Mouse (Mus musculus) left cerebral cortex, postnatal 14 days (tissue): ENCODE measurements around the gene Ccdc180. TPM values are rescaled to one million over a fixed set of nuclear protein-coding genes. Genes with fewer than 3 reads are reported as not detected.
A peak's percentile ranks its signal among the peaks of the same experiment; 100 is the strongest.

Source experiments
- DNase-seq, 2 experiments: peaks; one replicate each; pipeline ENCODE4 v3.0.0; 2021 to 2022; ENCODE audit warnings: low spot score in 2 of 2, mixed read lengths in 1 of 2
- intact Hi-C: fragments of 180-260 bp; cut with DNase I; formaldehyde crosslinking; loops from one replicate; pipeline ENCODE4 v1.15.1; 2025
- total RNA-seq, 2 experiments: library from RNA; stranded (reverse); gene quantifications; 2 replicates each; pipeline ENCODE4 v1.2.3; 2021

Ccdc180 gene
- total RNA-seq, 2 experiments from 2014 or later: 0.13 TPM; not detected in 1

DNA sequence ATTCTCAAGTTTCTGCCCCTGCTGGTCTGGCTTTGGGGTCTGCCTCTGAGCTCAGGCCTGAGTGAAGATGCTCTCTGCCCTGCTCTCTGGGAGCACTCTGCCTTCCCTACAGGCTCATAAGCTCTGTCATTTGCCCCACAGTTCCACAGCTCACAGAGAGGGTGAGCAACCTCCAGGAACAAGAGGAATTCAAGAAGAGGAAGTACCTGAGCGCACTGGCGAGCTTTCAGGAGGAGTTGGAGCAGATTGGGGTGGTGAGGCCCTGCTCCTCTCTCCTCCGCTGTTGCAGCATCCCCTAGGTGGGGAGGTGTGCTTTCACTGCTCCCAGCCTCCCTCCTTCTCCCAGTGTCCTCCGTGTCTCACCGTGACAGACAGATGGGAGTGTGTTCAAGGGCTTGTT, 8.3 kb downstream of the Ccdc180 start:
- no peak for DNase-seq
- intact Hi-C loops: no loop called here

DNA sequence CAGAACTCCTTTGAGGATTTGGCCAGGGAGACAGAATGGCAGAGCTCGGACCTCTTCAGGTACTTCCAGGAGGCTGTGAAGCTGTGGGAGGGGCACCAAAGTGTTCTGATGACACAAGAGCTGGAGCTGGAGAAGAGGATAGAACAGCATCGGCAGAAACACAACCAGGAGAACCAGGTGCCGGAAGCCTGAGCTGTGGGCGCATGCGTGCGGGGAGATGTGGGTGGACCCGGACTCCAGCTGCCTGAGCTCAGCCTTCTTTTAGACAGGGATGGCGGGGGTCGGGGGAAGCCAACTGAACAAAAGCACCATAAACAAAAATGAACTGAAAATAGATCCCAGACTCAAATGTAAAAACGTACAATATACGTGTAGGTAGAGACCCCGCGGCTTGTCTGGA, 19.2 kb downstream of the Ccdc180 start:
- intact Hi-C loops: no loop called here
- peak in 1 of 2 experiments; percentile 35 for DNase-seq

DNA sequence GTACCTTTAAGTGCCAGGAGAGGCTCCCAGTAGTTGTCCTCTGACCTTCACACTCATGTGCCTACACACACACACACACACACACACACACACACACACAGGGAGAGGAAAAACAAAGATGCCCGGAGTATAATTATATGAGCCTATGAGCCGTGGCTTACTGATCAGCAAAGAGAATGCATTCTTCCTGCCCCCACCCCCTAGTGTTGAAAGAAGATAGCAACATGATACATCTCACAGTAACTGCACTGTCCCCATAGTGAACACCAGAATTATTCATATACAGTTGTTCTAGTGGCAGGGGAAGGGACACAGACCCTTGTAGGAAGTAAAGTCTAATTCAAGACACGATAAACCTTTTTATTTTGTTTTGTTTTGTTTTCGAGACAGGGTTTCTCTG, 19.8 kb downstream of the Ccdc180 start:
- intact Hi-C loops: no loop called here
- DNase-seq: no peak

DNA sequence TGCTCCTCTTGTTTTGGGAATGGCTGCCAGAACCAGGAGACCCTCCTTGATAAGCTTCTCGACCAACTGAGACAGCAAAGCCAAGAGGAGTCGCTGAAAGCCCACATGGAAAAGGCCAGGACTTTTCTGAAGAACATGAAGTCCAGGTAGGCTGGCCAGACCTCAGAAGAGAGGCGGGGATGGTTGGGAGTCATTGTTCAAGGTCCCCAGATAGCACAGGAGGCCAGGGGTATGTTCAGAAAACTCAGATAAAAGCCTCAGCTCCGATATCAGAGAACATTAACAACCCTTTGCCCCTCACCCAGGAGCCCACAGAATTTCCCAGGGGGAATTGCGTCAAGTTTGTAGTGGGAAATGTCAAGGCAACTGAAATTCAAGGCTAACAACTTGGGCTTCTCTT, 21.2 kb downstream of the Ccdc180 start:
- DNase-seq: no peak
- intact Hi-C loops: no loop called here

DNA sequence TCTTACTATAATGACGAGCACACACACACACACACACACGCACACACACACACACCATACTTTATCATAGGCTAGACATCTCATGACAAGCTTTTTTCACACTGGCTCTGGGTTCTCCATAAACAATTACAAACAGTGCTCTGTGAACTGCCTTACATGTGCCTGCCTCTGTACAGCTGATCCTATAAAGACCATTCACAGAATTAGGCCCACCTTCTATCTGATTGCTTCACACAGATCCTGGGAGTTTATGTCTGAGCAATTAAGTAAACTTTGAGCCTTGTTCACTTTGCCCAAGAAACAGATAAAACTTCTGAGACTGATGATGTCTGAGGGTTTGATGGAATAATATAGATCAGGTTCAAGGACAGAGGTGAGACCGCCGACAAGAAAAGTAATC, 21.8 kb downstream of the Ccdc180 start:
- intact Hi-C loops: no loop called here
- DNase-seq: no peak

DNA sequence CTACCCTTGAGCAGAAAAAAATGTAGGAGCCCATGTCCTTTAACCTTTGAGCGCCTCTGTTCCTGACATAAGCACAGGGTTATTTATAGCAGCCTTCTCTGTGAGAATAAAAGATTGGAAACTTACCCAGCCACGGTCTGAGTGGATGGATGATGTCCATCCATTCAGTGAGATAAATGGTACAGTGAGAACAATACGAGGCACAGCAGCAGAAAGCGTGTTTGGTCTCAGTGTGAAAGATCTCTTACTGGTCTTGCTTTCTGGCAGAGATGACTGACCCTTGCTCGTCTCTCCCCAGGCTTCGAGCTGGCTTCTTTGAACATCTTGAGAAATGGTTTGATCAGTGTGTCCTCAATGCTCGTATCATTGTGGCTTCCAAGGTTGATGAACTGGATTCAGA, 27.0 kb downstream of the Ccdc180 start:
- DNase-seq: no peak
- intact Hi-C loops: no loop called here

DNA sequence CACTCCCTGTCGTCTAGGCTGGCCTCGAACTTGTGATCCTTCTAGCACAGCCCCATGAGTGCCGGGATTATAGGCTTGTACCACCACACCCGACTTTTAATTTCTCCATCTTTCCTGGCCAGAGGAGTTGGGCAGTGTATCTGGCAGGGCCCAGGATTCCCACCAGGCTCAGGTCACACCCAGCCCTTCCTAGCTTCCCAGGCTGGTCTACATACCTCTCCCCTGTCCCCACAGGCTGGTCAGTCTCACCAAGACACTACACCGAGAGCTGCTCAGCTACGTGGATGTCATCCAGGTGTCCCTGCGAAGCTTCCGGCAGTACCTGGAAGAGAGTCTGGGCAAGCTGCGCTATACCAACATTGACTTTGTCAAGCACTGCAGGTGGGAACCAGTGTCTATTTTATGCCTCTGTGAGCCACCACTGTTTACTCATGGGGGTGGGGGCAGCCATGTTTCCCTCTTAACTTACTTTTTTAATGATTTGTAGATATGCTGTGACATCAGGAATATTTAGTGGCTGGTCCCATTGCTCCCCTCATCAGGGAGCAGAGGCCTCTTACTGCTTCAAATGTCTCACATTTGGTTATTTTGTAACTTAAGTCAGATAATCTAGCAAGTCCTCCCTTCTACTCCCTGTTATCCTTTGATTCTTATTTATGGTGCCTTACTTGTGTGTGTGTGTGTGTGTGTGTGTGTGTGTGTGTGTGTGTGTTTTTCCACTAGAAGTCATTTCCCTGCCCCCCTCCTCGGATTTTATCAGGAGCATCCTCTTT, 31.7 kb downstream of the Ccdc180 start:
- intact Hi-C loops: no loop called here
- no peak for DNase-seq

DNA sequence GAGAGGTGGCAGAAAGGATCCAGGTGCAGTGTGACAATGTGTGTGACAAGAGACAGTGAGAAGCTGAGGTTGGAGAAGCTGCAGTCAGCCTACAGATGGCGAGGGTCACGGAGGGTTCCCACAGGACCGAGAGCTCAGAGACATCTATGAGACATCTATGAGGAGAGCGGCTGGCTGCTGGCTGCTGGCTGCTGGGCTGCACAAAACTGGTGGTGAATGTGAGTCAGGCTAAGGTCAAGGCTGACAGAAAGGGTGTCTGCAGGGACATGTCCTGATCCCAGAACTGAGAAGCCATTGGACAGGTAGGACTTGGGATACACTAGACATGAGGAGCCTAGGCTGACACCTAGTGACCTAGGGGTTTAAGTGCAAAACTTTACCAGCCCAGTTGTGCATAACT, 33.9 kb downstream of the Ccdc180 start:
- intact Hi-C loops: no loop called here
- DNase-seq: no peak

DNA sequence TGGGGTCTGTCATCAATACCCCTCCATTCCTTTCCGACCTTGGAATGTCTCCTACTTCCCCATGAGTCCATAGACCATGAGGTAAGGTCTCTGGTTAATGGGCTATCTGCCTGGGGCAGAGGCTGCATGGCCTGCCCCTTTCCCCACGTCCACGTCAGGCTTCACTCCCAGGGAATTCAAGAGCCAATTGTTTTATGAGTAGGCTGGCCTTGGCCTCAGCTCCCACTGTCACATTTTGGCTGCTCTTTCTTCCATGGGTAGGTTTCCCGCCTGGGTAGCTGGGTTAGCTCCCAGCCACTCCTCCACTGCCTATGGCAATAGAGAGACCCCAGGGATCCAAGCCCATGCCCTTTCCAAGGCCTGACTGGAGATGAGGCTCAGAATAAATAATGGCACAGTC, 38.5 kb downstream of the Ccdc180 start:
- DNase-seq: no peak
- intact Hi-C loops: no loop called here

DNA sequence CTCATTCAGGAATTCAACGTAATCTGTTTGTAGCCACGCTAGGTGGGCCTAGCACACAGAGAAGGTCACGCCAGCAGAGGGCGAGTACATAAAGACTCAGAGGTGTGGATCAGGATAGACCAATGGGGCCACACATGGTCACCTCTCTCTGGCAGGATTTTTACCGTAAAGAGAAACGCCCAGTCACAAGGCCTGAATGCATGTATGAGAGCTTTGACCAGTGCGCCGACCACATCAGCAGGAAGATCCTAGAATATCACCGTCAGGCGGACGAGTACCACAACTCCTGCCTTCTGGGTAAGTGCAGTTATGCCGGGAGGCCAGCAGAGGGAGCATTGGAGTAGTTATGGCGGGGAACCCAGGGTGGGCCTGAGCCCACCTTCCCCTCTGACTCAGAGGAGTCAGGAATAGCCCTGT, 51.5 kb downstream of the Ccdc180 start:
- DNase-seq: peak in 1 of 2 experiments; percentile 41
- intact Hi-C loops: loop anchor here (5.0 kb wide), 1 partner anchor 186 kb away; no protein-coding TSS in a partner anchor

DNA sequence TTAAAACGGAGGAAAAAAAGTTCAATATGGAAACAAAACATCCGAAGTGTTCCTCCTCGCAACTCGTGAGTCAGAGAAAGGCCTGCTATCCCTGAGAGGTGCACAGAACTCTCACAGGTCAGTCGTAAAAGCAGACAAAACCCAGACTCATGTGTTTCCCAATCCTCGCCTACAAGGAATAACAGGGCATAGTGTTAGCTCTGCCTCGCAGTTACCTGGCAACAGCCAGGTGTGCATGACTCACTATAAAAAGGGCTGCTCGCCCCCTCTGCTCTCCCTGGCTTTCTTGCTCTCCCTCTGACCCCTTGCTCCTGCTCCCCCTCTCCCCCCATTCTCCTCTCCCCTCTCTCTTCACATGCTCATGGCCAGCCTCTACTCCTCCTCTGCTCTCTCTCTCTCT, 57.6 kb downstream of the Ccdc180 start:
- intact Hi-C loops: no loop called here
- DNase-seq: no peak

DNA sequence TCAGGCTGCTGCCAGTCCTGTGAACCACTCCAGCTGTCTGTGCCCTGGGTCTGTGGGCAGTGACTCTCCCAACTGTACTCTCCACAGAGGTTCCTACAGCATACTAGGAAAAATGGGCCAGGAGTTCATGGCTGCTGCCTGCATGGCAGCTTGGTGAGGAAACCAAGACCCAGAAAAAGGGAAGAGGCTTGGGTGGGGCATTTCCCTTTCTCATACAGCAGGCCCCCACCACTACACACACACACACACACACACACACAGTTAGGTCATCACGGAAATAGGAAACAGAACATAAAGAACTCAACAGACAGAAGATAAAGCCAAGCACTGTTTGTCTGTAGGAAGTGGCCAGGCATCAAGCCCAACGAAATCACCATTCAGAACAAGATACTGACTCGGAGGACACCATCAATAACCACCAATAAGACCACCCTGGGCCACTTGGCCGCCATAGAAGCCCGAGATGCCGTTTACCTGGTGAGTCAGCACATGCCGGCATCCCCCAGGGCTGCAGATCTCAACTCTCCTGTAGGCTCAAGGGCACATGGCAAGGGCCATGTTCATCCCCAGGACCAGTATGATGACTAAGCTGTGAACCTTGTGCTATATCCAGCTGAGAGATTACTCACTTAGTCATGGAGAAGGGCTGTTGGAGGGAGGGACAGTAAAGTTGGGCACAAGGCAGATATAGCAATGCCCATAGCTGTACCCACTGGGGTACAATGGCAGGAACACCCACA, 59.2 kb downstream of the Ccdc180 start:
- DNase-seq: no peak
- intact Hi-C loops: no loop called here

DNA sequence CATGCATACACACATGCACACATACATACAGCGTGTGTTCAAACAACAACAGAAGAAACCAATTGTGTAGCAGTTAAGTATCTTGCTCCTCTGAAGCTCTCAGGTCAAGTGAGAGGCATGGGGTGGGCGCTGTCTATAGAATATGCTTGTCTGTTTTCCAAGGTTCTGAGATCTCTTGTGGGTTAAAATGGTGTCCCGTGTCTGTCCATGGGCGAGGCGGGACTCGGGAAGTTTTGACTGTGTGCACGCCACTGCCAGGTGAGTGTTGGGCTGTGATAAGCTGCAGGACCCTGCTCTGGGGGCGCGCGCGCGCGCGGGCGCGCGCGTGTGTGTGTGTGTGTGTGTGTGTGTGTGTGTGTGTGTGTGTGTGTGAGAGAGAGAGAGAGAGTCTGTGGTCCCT, 61.7 kb downstream of the Ccdc180 start:
- DNase-seq: no peak

DNA sequence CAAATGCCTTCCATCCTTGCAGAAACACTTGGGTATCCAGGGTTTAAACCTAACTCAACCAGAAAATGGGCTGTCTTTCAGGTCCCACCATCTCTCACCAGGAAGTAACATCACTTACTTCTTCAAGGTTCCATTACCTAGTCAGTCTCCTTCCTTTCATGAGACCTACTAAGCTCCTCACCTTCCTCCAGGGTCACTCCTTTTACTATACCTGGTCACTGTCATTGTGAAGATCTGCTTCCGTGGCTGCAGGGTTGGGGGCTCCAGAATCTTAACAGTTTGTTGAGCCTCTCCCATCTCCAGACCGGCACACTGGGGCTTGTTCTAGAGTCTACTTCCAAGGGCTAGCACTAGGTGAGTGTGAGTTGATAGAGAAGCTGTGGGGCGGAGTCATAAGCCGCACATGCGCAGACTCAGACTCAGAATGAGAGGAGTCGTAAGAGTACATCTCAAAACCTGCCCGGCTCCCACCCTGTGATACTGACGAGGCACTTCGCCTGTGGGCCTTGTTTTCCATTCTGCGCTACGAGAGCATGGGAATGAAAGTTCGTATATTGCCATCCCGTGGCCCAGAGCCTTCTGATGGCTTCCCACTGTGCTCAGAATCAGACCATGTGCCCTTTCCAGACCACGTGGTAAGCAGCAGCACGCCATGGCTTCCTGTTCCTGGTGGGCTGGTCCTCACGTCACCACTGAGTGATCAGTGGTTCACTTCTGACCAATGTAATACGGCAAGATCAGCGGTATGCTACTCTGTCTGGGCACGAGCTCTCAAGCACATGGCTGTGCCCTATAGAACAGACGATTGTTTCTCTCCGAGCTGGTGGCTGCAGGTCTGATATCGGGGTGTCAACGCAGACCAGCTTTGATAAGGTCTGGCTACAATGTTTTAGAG, 63.2 kb downstream of the Ccdc180 start:
- DNase-seq: no peak
- intact Hi-C loops: no loop called here

More for the DNA sequence above, 61.7 kb downstream of the Ccdc180 start:
- intact Hi-C loops: no loop called here

DNA sequence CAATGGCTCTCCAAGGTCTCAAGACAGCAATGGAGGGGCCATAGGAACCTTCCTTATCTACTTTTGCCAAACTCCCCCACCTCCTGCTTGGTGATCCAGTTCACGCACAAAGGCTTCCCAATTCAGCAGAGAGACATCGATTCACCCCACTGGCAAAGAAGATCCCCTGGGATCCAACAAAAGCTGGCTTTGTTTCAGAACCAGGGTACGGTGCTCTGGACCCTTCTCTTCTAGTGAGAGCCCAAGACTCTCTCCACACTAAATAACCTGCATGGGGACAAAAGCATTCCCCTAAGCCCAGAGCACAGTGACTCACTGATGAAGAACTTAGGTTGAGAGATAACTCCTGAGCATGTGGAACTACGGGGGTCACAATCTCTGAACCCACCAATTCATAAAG, 65.1 kb downstream of the Ccdc180 start:
- intact Hi-C loops: no loop called here

DNA sequence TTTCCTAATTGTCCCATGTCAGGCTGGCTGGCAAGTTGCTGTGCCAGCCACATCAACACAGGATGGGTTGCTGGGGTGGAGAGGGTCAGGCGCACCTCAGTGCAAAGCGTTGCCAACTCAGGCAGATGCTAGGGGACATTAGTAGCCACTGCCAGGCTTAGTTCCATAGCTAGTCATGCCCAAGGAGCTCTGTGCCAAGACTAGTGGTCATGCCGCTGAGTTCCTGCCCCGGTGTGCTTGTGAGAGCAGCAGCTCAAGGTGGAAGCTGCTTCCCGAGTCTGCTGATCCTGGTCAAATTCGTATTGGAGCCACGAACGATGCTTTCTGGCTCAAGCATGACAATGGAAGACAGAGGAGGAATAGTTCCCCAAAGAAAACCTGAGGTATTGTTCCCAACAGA, 66.0 kb downstream of the Ccdc180 start:
- DNase-seq: no peak

More for the DNA sequence above, 65.1 kb downstream of the Ccdc180 start:
- no peak for DNase-seq

DNA sequence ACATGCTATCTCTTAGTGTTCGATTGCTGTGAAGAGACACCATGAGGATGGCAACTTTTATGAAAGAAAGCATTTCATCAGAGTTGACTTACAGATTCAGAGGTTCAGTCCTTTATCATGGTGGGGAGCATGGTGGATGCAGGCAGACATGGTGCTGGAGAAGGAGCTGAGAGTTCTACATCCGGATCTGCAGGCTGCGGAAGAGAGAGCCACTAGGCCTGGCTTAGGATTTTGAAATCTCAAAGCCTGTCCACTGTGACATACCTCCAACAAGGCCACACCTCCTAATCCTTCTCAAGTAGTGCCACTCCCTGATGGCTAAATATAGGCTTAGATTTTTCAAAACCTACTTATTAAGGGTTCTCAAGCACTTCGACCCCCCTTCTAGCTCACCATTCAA, 66.6 kb downstream of the Ccdc180 start:
- intact Hi-C loops: no loop called here
- no peak for DNase-seq

More for the DNA sequence above, 66.0 kb downstream of the Ccdc180 start:
- intact Hi-C loops: no loop called here

DNA sequence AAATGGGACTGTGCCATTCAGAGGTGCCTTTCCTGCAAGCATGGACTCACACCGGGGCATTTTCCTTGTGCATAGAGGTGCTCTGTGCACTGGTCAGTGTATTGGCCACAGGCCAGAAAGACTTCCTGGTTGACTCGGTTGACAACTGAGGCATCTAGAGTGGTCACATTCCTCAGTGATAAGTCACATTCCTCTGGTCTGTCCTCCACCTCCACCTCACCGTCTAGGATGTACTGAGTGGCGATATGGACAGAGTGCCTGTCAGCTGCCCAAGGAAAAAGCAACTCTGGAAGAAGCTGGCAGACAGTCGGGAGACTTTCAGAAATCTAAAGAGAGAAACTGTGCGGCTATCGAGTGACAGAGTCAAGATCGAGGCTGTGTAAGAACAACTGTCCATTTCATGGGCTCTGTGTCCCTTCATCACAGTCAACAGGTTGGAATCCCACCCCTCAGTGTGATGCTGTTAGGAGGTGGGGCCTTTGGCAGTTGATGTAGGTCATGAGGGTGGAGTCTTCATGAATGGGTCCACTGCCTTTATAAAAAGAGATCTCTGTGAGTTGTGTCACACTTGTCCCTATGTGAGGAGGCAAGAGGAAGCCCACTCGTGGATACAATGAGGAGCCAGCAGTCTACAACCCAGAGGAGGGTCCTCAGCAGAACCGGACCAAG, 74.8 kb downstream of the Ccdc180 start, which contains the start of gene Tdrd7:
Gene Tdrd7 (plus strand): TSS at position 564 of the 669 bp plus-strand sequence.
- intact Hi-C loops: no loop called here
- DNase-seq: no peak

DNA sequence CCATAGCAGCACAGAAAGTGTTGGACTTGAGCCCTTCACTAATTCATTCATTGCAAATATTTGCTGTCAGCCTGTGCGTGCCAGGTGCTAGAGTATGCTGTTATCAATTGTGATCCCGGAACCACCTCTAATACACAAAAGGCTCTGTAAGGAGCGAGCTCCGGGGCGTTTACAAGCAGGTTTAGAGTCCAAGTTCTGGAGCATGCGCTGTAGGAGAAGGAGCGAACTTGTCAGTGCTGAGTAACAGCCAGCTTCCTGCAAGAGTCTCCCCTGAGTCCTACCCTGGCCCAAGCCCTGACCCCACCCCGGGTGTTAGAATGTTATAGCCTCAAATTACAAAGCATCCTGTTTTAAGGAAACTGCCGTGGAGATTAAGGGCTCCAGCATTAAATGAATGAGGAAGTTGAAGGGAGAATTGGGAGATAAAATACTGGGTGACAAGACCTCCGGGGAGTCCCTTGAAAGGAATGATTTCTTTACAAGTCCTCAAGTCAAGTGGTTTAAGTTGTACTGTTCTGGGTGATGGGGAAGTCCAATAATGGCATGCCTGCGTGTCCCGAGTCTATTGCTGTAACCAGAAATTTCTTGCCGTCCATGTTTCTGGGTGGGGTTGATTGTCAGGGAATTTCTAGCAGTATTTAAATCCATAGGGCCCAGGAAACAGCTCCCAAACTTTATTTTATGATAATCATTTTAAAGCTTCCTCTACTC, 75.8 kb downstream of the Ccdc180 start:
- DNase-seq: no peak
- intact Hi-C loops: no loop called here
